Mouse (Mus musculus): ENCODE data around the gene Zfp248. TPM values are rescaled to one million over a fixed set of nuclear protein-coding genes. Genes with fewer than 3 reads are reported as not detected.

The Zfp248 gene
- total RNA-seq, 2 experiments from 2014 or later, result 17.8 to 20.3 TPM

- no peak for DNase-seq (ENCODE audit: low spot score in 2 of 2)
Measured at GRCm38 (mm10) chr6:118377611-118378010, 77.7 kb downstream of the Zfp248 start.

Small RNA genes within 50 kb of the gene (microRNA-seq; reads per million reads assigned to microRNA genes)
- gene Gm25953, result 0 reads per million in 2 experiments

Other genes with a start within 250 kb of the Zfp248 start
- gene Bms1, start 36.1 kb downstream of the Zfp248 start, total RNA-seq (2021), result 10 to 100 TPM; 30.2 to 30.3 TPM
- 10 to 100 TPM; 17.6 to 17.9 TPM for gene Zfp9, start 23.8 kb upstream of the Zfp248 start, total RNA-seq (2021)
- 10 to 100 TPM; 11.5 to 13.2 TPM for gene Ankrd26, start 106.7 kb upstream of the Zfp248 start, total RNA-seq (2021)